ENCODE assay signal across 8 mouse cellular contexts in genomic region chrX:162717837-162718236, GRCm38 (mm10). TPM values are rescaled to one million over a fixed set of nuclear protein-coding genes. Genes with fewer than 3 reads are reported as not detected.
DNase-seq lines count a peak whose midpoint lies in the region; ATAC-seq lines count a peak whose summit lies in the region.

No protein-coding gene starts in this region.

- H3K4me2 ChIP-seq in forebrain, embryonic 12.5 days = no peak overlapping the region

- peaks cover 10% of the 10 kb centered on the region for H3K27me3 ChIP-seq in forebrain, embryonic 10.5 days (ENCODE audit: poor library complexity, severe bottlenecking)
- no peaks in the 10 kb centered on the region for H3K27me3 ChIP-seq in forebrain, embryonic 12.5 days

- no peak overlapping the region for H3K9ac ChIP-seq in forebrain, embryonic 12.5 days

- H3K9me3 ChIP-seq in forebrain, embryonic 10.5 days = no peaks in the 10 kb centered on the region
- H3K9me3 ChIP-seq in forebrain, embryonic 12.5 days = no peaks in the 10 kb centered on the region

- no peaks in the 10 kb centered on the region for H3K36me3 ChIP-seq in forebrain, embryonic 10.5 days (replicated peaks)
- no peaks in the 10 kb centered on the region for H3K36me3 ChIP-seq in forebrain, embryonic 12.5 days (replicated peaks)

- no peak overlapping the region for H3K4me3 ChIP-seq in forebrain, embryonic 10.5 days
- no peak overlapping the region for H3K4me3 ChIP-seq in forebrain, embryonic 12.5 days (replicated peaks)

- peak; percentile 22 for DNase-seq in forebrain, embryonic 10.5 days (ENCODE audit: extremely low spot score, low spot score)
- DNase-seq in 3T3-L1 (ENCODE audit: low read depth, low spot score) = peak; percentile 67
- DNase-seq in adrenal gland, adult 18-20 months (ENCODE audit: low spot score in 2 of 2) = peak; percentile 26 to 37
- DNase-seq in embryo, embryonic 10.5 days (ENCODE audit: low spot score) = peak; percentile 73
- DNase-seq in kidney, adult 18-20 months = peak; percentile 54
- peak; percentile 33 to 50 for DNase-seq in lung, adult 18-20 months
- peak; percentile 12 to 69 for DNase-seq in spleen, postnatal 10 days (ENCODE audit: low spot score in 2 of 2)

- no peak overlapping the region for H3K27ac ChIP-seq in forebrain, embryonic 10.5 days
- no peak overlapping the region for H3K27ac ChIP-seq in forebrain, embryonic 12.5 days

- WGBS in forebrain, embryonic 10.5 days = 31% methylated on average over 5 of the region's 5 CpGs
- WGBS in forebrain, embryonic 12.5 days = 31% methylated on average over 5 of the region's 5 CpGs

- ATAC-seq in forebrain, embryonic 12.5 days (ENCODE audit: low FRiP score) = no peak

- no peaks in the 10 kb centered on the region for H3K4me1 ChIP-seq in forebrain, embryonic 10.5 days
- no peaks in the 10 kb centered on the region for H3K4me1 ChIP-seq in forebrain, embryonic 12.5 days

RNA-seq across cellular contexts. Expression of gene Rbbp7, which starts 42.4 kb away (rescaled TPM):
- 416 and 428 TPM in 2 replicates for polyA plus RNA-seq in forebrain, embryonic 10.5 days (2016; fragmentation: Nextera tagmentation; extraction: Ambion mirVana)
- polyA plus RNA-seq in forebrain, embryonic 12.5 days (2016; fragmentation: Nextera tagmentation; extraction: Ambion mirVana) = 281 and 291 TPM in 2 replicates
- 100 to 1,000 TPM; 155 to 173 TPM for total RNA-seq in adrenal gland, adult 18-20 months (2021)

Comparison
In these comparisons a context has a peak if more than half of its experiments do, and no peak if none do; other contexts are left out.
1. DNase-seq: peak in every context shown above with its lines; median percentile 73 in embryo, embryonic 10.5 days; 67 in 3T3-L1; 54 in kidney, adult 18-20 months; 42 in lung, adult 18-20 months; 40 in spleen, postnatal 10 days; 32 in adrenal gland, adult 18-20 months; 22 in forebrain, embryonic 10.5 days.